In the genomic region with DNA sequence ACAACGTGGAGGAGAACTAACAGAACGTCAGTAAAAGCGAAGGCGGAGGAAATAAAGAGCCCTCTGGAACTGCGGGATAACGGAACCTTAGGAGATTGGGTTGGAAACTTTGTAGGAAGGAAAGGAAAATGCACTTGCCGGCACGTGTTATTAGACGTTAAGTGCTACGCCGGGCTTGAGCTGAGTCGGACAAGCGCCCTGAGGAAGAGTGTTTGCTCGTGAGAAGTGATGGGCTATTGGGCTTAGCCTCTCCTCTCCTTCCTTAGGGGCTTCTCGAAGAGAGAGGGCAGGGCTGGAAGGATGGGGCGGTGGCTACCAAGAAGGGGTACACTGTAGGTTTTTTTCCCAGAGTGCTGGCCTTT, we compare ENCODE assay signal across 7 mouse cellular contexts. TPM values are rescaled to one million over a fixed set of nuclear protein-coding genes. Genes with fewer than 3 reads are reported as not detected.
A peak's percentile ranks its signal among the peaks of the same experiment; 100 is the strongest.
DNase-seq lines count a peak whose midpoint lies in the region; ATAC-seq lines count a peak whose summit lies in the region.

No protein-coding gene starts in this region.

- intact Hi-C loops in left cerebral cortex, postnatal 4 days (cut with DNase I) = no loop called here
- intact Hi-C loops in left cerebral cortex, postnatal 36 days (cut with DNase I) = no loop called here

- peaks cover 12% of the 10 kb centered on the region; the same call in 1 of the 2 replicates for H3K4me1 ChIP-seq in limb, embryonic 10.5 days

- DNase-seq in left cerebral cortex, postnatal 4 days = peak; percentile 46
- no peak for DNase-seq in left cerebral cortex, postnatal 36 days (ENCODE audit: low spot score in 2 of 2)
- DNase-seq in adrenal gland, postnatal 4 days (ENCODE audit: low spot score in 2 of 2) = peak; percentile 6 to 18
- no peak for DNase-seq in limb, embryonic 10.5 days (ENCODE audit: low spot score)
- DNase-seq in natural killer cell, adult 2 months (ENCODE audit: low spot score in 2 of 2) = no peak

- no peaks in the 10 kb centered on the region for H3K9me3 ChIP-seq in limb, embryonic 10.5 days (replicated peaks)

- ATAC-seq in erythroblast, adult 5-6 weeks (replicated peaks; ENCODE audit: low FRiP score, poor library complexity, severe bottlenecking) = peak; percentile 72
- ATAC-seq in monocyte, adult 5-6 weeks (replicated peaks; ENCODE audit: insufficient number of reproducible peaks, low FRiP score, low TSS enrichment, poor library complexity, severe bottlenecking) = peak; percentile 38

- H3K27ac ChIP-seq in limb, embryonic 10.5 days = peak overlapping the region; percentile 75

- peak overlapping the region; percentile 84 for H3K4me3 ChIP-seq in limb, embryonic 10.5 days

- no peaks in the 10 kb centered on the region for H3K27me3 ChIP-seq in limb, embryonic 10.5 days (ENCODE audit: low read depth, poor library complexity, severe bottlenecking)

- peaks cover 30% of the 10 kb centered on the region for H3K36me3 ChIP-seq in limb, embryonic 10.5 days

- 0% methylated on average over 16 of the region's 16 CpGs for whole genome bisulfite sequencing in limb, embryonic 10.5 days

RNA-seq across cellular contexts. Expression of gene Nol8, which starts 0.3 kb away (rescaled TPM):
- 10 to 100 TPM; 29.2 to 29.3 TPM for total RNA-seq in left cerebral cortex, postnatal 4 days (2021)
- total RNA-seq in left cerebral cortex, postnatal 36 days (2021) = 10 to 100 TPM; 22.8 to 28.4 TPM
- total RNA-seq in adrenal gland, postnatal 4 days (2021) = 10 to 100 TPM; 16.4 to 18.6 TPM
- total RNA-seq in erythroblast, adult 5-6 weeks (2015; ENCODE audit: low replicate concordance) = 10.0 and 13.1 TPM in 2 replicates
- 6.0 and 6.5 TPM in 2 replicates for total RNA-seq in erythroblast, adult 5-6 weeks (2017; ENCODE audit: low replicate concordance)
- 19.4 and 20.7 TPM in 2 replicates for polyA plus RNA-seq in limb, embryonic 10.5 days (2016; fragmentation: Nextera tagmentation; extraction: Ambion mirVana)
- 35.4 to 43.9 TPM (median 37.5 TPM) in 3 replicates for total RNA-seq in monocyte, adult 5-6 weeks (2017)

RNA-seq across cellular contexts. Expression of gene Cenpp, which starts 0.6 kb away (rescaled TPM):
- total RNA-seq in left cerebral cortex, postnatal 4 days (2021) = 1 to 10 TPM; 2.5 to 3.0 TPM
- total RNA-seq in left cerebral cortex, postnatal 36 days (2021) = 1 to 10 TPM; 1.2 TPM
- total RNA-seq in adrenal gland, postnatal 4 days (2021) = 1 to 10 TPM; 8.8 to 9.8 TPM
- 16.9 and 23.0 TPM in 2 replicates for total RNA-seq in erythroblast, adult 5-6 weeks (2015; ENCODE audit: low replicate concordance)
- 11.2 and 26.8 TPM in 2 replicates for total RNA-seq in erythroblast, adult 5-6 weeks (2017; ENCODE audit: low replicate concordance)
- polyA plus RNA-seq in limb, embryonic 10.5 days (2016; fragmentation: Nextera tagmentation; extraction: Ambion mirVana) = 34.0 and 37.7 TPM in 2 replicates
- 2.4 to 4.6 TPM (median 2.9 TPM) in 3 replicates for total RNA-seq in monocyte, adult 5-6 weeks (2017)

RNA-seq across cellular contexts. Expression of gene Iars, which starts 28.7 kb away (rescaled TPM):
- total RNA-seq in left cerebral cortex, postnatal 4 days (2021) = 10 to 100 TPM; 83.6 to 90.5 TPM
- 10 to 100 TPM; 62.9 to 69.5 TPM for total RNA-seq in left cerebral cortex, postnatal 36 days (2021)
- total RNA-seq in adrenal gland, postnatal 4 days (2021) = 10 to 100 TPM; 65.1 to 82.4 TPM
- 25.7 and 28.6 TPM in 2 replicates for total RNA-seq in erythroblast, adult 5-6 weeks (2015; ENCODE audit: low replicate concordance)
- 34.0 and 35.7 TPM in 2 replicates for total RNA-seq in erythroblast, adult 5-6 weeks (2017; ENCODE audit: low replicate concordance)
- polyA plus RNA-seq in limb, embryonic 10.5 days (2016; fragmentation: Nextera tagmentation; extraction: Ambion mirVana) = 106 and 117 TPM in 2 replicates
- total RNA-seq in monocyte, adult 5-6 weeks (2017) = 22.2 to 34.1 TPM (median 22.9 TPM) in 3 replicates

RNA-seq across cellular contexts. Expression of gene Ogn, which starts 45.3 kb away (rescaled TPM):
- total RNA-seq in left cerebral cortex, postnatal 4 days (2021) = 10 to 100 TPM; 11.3 to 11.4 TPM
- total RNA-seq in left cerebral cortex, postnatal 36 days (2021) = 1 to 10 TPM; 4.2 to 9.3 TPM
- 10 to 100 TPM; 54.9 to 57.2 TPM for total RNA-seq in adrenal gland, postnatal 4 days (2021)
- 5.8 TPM in 1 of 2 replicates, not detected in the other for total RNA-seq in erythroblast, adult 5-6 weeks (2015; ENCODE audit: low replicate concordance)
- total RNA-seq in erythroblast, adult 5-6 weeks (2017; ENCODE audit: low replicate concordance) = 1.3 TPM in 1 of 2 replicates, not detected in the other
- 1.3 and 1.7 TPM in 2 replicates for polyA plus RNA-seq in limb, embryonic 10.5 days (2016; fragmentation: Nextera tagmentation; extraction: Ambion mirVana)
- not detected in 3 replicates for total RNA-seq in monocyte, adult 5-6 weeks (2017)

Comparison
In these comparisons a context has a peak if more than half of its experiments do, and no peak if none do; other contexts are left out.
1. DNase-seq: peak in left cerebral cortex, postnatal 4 days (single experiment) and adrenal gland, postnatal 4 days (2 of 2); none in left cerebral cortex, postnatal 36 days (0 of 2), limb, embryonic 10.5 days (single experiment) and natural killer cell, adult 2 months (0 of 2).